Mouse (Mus musculus) lung, postnatal 10 days (tissue): ENCODE results near the gene Rab29.
"Not testable (repeated sequence)": the region's sequence is repeated elsewhere in the genome, so short reads cannot be mapped to it uniquely, and the experiment has no call there.

Source experiments
- DNase-seq: peaks from one replicate; pipeline ENCODE4 v3.0.0; 2021

The Rab29 gene

GRCm38 (mm10) chr1:131867093-131867945 is at the start of gene Rab29:
Gene Rab29 (plus strand): TSS chr1:131867224.
- peak; percentile 97 for DNase-seq

DNA sequence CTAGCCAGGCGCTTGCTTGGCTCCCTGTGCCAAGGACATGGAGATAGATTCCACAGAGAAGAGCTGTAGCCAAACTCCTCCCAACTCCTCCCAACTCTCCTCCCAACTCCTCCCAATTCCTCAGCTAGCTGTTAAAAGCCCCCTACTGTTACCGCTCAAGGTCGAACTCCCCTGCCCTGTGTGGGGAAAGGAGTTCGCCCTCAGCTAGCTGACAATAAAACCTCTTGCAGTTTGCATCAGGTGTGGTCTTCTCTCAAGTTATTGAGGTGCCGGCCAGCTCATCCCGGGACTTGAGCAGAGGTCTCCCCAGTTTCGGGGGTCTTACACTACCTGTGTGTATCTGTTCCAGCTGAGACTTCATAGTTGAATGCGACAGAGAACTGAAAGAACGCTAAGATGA is 46.7 kb upstream of the Rab29 start:
- not testable (repeated sequence) for DNase-seq

DNA sequence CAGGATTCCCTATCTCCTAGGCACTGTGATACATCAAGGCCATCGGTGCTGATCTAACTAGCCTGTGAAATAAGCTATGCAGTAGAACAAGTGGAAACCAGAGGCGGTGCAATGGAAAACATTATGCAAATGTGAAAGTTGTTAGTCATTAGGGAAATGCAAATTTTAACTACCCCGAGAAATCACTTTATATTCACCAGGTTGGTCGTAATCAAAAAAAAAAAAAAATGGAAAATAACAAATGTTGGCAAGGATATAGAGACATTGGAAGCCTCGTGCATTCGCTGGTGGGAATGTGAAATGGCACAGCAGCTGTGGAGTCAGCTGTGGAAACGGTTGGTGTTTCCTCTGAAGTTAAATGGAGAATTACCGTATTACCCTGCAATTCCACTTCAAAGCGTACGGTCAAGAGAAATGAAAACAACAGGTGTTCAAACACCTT is 46.1 kb upstream of the Rab29 start:
- no peak for DNase-seq

- no peak for DNase-seq
These were observed 44.7 kb upstream of the Rab29 start for GRCm38 (mm10) chr1:131822292-131822691.

GRCm38 (mm10) chr1:131822856-131823492 is 44.0 kb upstream of the Rab29 start:
- DNase-seq = no peak

DNA sequence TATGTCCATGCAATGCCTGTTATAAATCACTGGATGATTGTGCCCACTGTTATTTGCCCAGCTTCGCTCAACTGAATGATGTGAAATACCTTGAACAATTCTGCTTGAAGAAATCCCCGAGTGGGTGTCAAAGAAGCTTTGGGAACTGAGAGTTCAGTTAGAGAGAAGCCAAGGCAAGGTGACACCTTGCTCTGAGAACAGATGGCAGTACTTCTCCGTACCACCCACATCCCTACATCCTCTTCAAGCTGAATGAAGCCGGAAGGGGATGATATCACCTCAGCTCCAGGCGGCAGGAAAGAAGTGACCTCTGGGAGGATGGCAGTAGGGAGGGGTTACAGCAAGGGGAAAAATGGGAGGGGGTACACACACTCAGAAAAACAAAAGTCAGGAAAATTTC is 43.5 kb upstream of the Rab29 start:
- no peak for DNase-seq

- no peak for DNase-seq
These were observed 42.4 kb upstream of the Rab29 start for GRCm38 (mm10) chr1:131824528-131825181.

- DNase-seq = no peak
These were observed 39.7 kb upstream of the Rab29 start, which contains the start of gene Slc41a1 for GRCm38 (mm10) chr1:131827207-131827786. Gene Slc41a1 (plus strand): TSS chr1:131827493.

- DNase-seq = peak; percentile 95
These were observed 39.2 kb upstream of the Rab29 start for GRCm38 (mm10) chr1:131827787-131828258.

GRCm38 (mm10) chr1:131828297-131829126 is 38.5 kb upstream of the Rab29 start:
- DNase-seq = peak; percentile 45

DNA sequence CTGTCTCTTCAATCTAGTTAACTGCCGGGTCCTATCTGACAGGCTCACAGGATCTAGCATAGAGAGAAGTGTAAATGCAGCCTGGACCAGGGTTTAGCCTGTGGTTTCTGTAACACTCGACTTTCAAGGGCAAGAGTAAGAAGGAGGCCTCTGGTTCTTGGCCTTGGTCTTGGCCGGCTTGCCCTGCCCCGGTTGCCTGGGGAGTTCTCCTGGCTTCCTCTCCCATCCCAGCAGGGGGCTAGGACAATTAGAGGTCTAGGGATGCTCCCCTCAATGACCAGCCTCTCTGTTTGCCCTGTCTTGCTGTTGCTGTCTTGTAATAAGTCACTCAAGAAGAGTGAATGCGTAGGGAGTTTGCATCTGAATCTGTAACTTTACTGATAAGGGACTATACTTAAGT is 37.7 kb upstream of the Rab29 start:
- DNase-seq = no peak

GRCm38 (mm10) chr1:131830561-131830960 is 36.5 kb upstream of the Rab29 start:
- DNase-seq = peak; percentile 9

- no peak for DNase-seq
These were observed 35.9 kb upstream of the Rab29 start for GRCm38 (mm10) chr1:131830971-131831641.

- DNase-seq = no peak
These were observed 30.0 kb upstream of the Rab29 start for GRCm38 (mm10) chr1:131837035-131837434.

DNA sequence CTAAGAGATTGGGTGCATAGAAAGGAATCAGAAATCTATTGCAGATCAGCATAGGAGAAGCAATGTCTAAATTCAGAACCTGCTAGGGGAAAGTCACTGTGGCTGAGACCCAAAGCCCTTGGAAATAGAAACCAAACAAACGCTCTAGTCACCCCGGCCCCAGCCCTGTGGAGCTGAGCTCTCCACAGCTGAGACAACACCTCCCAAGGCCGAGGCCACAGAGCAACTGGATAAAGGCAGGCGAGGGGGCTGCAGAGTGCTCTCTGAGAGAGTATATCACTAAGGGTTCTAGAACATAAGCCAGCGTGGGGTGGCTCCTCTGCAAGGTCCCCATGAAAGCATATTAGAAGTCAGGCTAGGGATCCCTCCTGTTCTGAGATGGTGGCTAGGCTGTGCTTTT is 28.5 kb upstream of the Rab29 start:
- no peak for DNase-seq

GRCm38 (mm10) chr1:131839279-131839678 is 27.7 kb upstream of the Rab29 start:
- DNase-seq = no peak

GRCm38 (mm10) chr1:131842221-131842620 is 24.8 kb upstream of the Rab29 start:
- no peak for DNase-seq

GRCm38 (mm10) chr1:131843758-131844157 is 23.3 kb upstream of the Rab29 start:
- no peak for DNase-seq

DNA sequence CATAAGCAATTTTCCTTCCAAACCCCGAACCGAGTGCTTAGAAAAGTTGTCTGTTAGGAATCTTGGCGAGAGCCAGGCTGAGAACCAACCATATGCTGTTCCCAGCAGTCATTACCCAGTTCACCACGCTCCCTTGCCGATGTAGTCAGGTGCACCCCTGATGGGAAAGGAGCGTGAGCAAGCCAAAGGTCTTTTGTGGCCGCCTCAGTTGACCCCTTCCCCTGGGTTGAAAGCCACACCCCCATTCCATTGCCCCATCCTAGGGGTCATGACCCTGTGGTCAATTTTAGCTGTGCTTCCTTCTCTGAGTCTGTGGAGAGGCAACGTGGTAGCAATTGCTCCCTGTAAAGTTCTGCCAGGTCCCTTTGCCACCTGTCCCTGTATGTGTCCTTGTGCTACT is 22.1 kb upstream of the Rab29 start:
- no peak for DNase-seq

DNA sequence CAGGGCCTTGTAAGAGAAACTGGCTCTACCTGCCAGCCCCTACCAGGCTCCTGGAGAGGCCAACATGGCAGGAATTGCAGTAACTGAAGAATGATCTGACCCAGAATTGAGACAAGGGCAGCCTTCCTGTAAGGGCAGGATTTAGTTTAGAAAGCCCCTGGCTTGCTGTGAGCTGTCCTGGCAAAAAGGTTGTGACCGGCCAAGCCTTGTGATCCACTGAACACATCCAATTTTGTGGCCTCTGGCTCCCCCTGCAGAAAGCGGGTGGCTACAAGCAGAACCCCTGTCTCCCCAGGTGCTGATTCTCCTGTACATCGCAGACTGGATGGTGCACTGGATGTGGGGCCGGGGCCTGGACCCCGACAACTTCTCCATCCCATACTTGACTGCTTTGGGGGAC is 20.8 kb upstream of the Rab29 start:
- peak; percentile 70 for DNase-seq

DNA sequence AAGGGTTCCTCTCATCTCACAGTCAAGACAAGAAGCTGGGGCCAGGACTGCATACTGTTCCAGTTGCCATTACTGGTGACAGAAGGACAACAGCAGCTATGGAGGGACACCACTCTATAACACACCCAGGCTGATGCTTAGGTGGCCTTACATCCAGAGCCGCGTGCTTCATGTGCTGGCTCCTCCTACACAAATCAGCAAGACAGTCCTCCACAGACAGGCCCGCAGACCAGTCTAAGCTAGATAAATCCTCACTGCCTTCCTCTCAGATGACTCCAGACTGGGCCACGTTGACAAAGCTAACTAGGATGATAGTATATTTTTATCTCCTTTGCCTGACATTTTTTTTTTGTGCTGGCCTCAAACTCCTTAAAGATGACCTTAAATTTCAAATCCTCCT is 5.2 kb upstream of the Rab29 start:
- DNase-seq = no peak

- no peak for DNase-seq
These were observed 1.4 kb upstream of the Rab29 start for GRCm38 (mm10) chr1:131865596-131865995.
